Mouse (Mus musculus) lung, postnatal 14 days (tissue): ENCODE measurements around the gene Chrm1.

ENCODE experiments used
- DNase-seq: peaks from one replicate; pipeline ENCODE4 v3.0.0; 2021

Gene Chrm1

DNA sequence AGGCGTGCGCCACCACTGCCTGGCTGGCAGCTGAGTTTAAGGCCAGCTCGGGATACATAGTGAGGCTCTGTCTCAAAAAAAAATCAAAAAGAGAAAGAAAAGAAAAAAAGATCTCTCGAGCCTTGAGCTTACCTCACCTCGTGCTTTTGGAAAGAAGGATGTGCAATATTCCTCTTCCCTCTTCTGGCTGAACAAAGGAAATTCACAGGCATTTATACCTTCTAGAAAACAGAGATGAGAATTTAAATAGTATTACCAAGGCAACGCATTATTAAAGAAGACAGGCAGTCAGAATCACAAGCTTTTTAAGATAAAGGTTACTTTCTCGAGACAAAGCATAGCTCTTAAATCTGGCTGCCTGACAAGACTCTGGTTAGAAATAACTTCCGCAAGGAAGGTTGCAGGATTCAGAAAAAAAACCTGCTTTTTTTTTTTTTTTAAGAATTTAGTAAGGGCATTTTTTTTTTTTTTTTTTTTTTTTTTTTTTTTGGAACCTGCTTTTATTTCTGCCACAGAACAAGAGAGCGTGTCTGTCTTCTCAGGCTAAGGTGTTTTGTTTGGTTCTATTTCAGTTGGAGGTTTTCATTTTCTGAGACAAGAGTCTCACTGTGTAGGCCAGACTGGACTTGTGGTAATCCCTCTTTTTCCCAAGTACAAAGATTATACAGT, 28.4 kb downstream of the Chrm1 start:
- no peak for DNase-seq

DNA sequence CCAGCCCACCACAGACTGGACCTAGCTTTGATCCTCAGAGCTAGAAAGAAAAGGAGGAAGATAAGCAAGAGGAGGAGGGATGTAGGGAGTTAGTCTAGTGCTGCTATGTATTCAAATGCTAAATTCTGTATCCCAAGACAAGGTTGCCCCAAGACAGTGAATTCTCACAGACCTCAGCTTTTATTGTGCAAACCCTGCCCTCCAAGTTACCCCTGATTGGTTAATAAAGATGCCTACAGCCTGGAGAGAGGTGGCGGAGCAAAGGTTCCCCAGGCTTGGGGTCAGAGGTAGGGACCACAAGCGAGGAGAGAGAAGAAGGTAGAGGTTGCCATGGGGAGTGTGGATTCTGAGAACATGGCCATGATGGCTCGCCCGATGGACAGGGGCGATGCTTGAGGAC, 29.2 kb downstream of the Chrm1 start:
- no peak for DNase-seq

DNA sequence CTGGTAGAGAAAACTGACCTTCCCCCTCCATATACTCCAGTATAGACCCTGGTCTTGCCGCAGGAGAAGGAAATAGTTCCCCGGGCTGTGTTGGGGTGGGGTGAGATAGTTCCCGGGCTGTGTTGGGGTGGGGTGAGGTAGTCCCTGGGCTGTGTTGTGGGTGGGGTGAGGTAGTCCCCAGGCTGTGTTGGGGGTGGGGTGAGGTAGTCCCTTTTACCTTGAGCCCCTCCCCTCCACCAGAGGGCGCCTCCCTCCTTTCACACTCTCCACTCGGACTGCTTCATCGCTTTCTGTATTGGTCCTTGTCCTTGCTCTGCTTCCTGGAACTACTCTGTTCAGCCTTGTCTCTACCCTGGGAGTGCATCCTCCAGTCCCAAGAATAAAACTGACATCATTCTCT, 31.7 kb downstream of the Chrm1 start:
- peak; percentile 78 for DNase-seq

DNA sequence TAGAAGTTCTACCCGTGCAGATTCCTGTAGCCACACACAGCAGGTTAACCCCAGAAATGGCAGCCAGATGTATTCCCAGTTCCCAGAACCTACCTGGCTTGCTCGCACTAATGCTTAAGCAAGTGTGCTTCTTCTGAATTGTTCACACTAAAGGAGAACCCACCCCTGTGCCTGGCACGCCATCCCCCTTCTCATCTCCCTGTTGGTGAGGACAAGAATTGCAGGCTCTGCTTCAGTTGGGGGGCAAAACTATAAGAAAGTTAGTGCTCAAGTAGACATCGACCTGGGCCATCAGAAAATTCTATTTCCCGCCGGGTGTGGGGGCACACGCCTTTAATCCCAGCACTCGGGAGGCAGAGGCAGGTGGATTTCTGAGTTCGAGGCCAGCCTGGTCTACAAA, 36.1 kb downstream of the Chrm1 start:
- no peak for DNase-seq

DNA sequence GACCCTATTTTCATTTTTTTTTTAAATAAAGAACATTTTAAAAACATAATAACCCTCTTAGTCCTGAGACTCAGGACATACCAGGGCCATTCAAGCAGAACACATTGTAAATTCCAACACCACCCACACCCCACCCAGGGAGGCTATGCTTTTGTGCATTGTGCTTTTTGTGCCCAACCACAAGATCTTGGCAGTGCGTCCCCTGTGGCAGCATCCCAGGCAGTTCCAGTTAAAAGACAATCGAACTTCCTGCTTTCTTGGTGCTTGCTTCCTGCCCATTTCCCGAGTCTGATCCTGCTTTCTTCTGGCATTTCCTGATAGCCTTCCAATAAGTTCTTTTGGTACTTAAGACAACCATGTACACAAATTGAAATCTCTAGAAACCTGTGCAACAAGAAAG, 38.9 kb downstream of the Chrm1 start:
- DNase-seq: peak; percentile 74

DNA sequence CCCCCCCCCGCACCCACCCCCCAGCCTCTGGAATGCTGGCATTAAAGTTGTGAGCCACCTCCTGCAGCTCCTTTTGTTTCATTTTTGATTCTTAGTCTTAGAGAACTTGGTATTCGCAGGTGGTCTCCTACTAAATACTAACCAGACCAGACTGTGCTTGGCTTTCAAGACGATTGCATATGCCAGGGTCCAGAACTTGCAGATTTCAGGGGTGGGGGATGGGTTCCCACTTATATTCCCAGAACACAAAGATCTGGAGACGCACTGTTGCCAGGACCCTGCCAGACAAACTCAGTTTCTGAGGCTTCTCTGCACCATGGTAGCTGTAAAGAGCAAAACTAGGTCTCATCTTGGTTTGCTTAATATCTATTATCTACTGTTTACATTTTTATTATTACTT, 40.0 kb downstream of the Chrm1 start:
- DNase-seq: no peak

DNA sequence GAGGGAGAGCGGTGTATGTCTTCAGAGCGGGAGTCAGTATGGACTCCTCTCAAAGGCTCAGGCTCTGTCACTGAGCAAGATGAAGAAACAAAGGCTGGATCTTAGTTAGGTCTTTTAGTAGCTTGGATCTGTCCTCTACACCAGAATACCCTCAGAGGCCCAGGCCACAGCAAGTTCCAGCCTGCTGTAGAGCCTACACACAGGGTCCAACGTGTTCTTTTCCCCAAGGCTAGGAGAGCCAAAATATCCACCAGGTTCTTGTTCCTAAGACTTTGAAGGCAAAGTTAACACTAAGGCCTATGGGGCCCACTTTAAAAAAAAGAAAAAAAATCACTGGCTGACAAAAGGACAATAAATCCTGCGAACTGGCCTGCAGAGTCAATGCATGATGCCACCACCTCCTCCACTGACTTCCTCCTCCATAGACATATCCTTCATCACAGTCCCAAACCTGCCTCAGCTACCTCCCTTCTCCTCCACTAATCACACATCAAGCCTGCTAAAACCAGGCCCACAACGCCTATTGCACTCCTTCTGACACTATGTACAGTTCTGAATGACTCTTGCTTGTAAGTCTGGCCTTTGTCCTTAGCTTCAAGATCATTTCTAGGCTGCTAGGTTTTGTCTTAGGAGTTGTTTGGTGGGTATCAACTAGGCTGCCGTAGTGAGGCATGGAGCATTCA, 41.6 kb downstream of the Chrm1 start:
- no peak for DNase-seq

DNA sequence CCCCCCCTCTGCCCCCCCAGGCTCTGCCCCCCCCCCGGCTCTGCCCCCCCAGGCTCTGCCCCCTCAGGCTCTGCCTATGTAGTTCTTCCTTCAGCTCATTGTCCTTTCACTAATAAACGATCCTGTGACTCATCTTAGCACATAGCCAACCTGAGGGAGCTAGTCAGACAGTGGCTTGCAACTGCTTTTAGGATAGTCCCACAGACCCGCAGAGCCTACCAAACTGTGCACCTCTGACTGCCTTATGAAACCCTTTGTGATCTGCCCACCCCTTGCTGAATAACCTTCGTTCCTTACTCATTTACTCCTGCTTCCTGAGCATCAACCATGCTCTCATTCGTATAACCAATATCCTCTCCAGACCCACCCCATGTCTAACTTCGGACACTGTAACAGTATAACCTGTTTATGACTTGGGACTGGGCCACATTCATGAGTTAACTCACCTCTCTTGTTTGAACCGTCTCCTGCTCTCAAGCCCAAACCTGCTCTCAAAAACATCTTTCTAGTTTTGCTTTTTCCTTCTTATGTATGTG, 42.6 kb downstream of the Chrm1 start:
- DNase-seq: no peak

DNA sequence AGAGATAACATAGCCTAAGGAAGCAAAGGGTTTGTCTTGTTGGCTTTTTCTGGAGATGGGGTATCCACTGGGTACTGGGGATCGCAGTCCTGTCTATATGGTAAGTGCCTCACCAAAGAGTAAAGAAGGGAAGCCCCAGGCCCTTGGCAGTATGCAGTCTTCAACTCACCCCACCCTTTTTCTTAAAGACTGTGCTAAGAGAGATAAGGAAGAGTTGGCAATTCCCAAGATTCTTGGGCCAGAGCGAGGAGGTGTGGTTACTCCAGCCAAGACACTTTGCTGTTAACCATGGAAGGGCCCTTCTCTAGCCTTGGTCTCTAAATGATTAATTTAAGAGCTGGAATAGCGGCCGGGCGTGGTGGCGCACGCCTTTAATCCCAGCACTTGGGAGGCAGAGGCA, 43.3 kb downstream of the Chrm1 start:
- no peak for DNase-seq

DNA sequence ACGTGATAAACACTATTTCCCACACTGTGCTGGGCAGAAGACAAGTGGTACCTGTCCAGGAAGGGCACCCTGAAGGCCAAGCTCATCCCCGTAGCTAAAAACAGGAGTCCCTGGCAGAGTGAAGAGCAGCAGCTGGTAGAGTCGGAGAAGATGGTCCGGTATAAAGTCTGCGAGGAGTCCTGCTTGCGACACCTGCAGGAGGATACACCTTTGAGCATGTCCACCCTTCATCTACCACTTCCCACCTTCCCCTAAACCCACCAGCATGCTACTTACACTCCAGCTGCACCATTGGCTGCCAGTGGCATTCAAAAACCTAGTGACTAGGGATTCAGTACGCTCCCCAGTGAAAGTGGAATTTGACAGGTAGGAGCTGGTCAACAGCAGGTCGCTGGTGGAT, 45.4 kb downstream of the Chrm1 start:
- DNase-seq: no peak

DNA sequence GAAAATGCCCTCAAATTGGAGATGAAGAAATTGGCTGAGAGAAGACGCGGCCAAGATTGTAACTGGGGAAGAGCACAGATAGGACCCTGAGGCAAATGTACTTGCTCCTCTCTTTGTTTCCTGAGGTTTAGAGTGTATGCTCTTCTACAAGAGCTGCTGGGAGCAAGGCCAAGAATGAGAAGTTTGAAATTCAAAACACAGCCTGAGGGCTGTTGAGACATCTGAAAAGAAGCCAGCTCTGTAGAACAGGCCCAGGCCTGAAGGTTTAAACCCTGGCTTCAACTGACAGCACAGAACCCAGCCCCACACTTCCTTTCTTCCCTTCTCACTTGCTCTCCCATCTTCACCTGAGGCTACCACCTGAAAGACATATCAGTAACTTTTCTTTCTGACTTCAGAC, 46.5 kb downstream of the Chrm1 start:
- peak; percentile 56 for DNase-seq

DNA sequence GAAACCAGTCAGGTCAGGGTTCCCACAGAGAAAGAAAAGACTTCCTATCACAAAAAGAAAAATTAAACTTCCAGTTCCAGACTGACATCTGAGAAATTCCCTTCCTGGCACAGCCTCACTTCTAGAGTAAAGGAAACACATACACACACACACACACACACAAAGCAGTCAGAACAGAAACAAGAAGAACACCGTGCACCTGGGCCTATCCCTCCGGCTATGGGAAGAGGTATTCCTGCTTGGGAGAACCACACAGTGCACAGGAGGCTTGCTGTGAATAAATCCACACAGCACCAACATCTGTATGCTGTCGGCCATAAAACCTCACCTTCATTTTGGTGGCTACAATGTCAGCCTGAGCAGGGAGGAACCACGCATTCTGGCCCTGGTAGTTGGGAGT, 47.9 kb downstream of the Chrm1 start:
- no peak for DNase-seq

DNA sequence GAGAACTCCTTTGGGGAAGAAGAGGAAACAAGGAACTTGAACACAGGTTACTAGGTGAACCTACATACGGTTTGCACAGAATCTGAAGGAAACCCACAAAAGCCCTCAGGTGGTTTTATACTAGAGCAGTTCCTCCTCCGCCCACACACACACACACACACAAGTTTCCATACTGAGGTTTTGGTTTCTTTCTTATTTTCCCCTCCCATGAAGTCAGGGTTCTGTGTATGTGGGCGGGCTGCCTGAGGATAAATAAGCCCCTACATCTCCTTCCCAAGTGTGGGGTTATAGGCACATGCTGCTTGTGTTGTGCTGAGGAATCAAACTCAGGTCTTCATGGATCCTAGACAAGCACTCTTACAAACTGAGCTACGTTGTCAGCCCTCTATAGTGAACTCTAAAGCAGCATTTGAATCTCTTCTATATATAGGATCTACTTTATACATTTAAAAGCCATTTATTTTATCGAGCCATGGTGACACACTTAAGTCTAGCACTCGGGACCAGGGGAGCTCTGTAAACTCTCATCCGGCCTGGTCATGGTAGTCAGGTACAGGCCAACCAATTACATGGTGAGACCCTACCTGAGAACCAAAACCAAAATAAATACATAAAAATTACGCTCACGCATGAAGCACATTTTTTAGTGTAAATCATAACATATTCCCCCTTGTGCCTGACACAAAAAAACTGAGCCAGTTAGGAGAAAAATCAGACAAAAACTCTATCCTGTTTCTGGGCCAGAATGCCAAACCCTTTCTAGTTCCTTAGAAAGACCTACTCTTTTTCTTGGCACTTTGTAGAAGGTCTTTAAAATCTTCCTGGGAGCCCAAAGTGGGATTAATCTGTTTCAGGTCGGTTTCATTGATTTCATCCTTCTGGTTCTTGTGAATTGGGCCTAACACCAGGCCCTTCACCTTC, 48.6 kb downstream of the Chrm1 start:
- DNase-seq: no peak

DNA sequence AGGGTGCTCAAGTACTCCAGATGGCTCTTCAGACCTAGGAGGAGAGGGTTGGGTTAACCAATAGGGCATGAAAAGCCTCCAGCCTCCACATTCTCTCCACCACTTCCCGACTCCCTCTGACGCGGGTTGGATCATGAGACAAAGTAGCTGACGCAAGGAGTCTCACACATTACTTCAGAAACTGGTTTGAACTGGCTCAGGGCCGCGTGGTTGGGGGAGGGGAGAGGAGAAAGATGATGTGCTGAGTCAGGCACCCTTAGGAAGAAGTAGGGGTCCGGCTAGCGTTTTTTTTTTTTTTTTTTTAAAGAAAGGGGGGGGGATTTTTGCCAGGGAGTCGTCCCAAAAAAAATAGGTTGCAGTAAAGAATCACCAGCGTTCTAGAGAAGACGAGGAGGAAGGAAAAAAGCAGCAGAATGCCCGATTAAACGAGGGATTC, 49.3 kb downstream of the Chrm1 start:
- peak; percentile 82 for DNase-seq

DNA sequence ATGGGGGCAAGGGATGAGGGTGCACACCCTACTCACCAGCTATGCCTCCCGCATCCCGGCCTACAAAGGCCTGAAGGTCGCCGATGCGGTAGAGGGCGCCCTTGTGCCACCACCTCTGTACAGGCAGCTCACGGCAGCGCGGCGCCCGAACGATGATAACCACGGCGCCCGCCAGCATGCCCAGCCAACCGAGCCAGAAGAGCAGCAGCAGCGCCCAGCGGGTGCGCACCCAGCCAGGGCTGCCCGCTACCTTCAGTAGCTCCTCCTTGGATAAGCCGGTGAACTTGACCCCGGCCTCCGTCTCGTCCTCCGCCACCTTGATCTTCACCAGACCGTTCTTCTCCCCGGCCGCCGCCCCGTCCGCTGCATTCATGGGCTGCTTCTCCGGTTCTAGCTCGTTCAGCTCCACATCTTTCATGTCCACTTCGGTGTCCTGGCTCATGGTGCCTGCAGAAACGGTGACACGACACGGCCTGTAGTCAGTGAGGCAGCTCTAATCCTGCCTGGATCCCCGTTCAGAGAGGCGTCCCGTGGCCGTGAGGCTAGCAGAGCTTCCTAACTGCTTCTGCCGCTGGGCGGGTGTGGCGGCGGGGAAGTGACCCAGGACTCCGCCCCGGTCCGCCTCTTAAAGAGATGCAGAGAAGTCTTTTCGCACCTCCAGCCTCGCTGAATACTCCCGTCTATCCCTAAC, 49.9 kb downstream of the Chrm1 start:
- DNase-seq: peak; percentile 95

DNA sequence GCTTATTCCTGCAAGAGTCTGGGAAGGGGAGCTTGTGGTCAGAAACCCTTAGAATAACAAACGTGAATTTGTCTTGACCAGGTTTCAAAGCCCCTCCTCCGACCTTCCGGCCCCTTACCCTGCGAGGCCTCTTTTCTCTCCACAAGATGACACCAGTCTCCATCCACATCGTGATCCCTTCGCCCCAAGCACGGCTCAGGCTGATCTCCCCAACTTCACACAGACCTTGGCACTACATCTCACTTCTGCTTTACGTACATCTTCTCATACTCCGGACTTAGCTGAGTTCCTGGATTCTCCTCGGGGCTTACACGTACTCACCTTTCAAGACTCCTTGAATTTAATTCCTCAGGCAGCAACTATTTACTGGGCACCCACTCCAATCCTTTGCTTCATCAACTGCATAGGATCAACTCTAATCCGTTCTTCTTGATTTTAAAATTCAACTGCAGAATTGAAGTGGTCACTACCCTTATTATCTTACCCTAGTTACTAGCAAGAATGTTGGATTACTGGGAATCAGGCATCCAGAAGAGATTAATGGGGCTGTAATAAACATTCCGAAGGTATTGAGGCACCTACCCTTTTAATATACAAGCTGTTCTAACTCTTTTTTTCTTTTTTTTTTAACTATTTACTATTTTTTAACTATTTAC, 50.5 kb downstream of the Chrm1 start:
- no peak for DNase-seq

DNA sequence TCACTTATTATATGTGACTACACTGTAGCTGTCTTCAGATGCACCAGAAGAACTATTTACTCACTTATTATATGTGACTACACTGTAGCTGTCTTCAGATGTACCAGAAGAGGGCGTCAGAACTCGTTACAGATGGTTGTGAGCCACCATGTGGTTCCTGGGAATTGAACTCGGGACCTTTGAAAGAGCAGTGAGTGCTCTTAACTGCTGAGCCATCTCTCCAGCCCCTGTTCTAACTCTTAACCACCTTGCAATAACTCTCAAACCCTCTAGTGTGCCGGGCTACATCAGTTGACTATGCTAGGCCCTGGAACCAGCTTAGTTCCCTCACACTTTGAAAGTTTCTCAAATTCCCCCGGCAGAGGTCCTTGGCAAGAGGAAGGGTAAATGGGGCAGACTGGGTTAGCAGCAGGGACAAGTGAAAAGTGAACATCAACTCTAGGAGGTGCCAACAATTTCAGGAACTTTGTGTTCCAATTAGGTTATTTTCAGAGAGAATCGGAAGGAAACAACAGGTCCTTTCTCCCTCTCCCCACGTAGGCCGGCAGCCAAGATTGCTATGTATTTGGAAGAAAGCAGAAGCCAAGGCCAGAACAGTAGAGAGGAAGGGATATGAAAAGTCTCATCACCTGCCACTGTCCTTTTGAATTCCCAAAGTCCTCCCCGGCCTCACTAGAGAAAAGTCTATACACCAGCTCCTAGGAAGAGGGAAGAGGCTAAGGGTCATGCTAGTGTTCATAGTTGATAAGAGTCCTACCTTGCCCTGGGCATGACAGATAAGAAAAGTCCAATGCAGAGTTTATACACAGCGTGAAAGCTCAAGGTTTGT, 51.3 kb downstream of the Chrm1 start:
- peak; percentile 29 for DNase-seq

DNA sequence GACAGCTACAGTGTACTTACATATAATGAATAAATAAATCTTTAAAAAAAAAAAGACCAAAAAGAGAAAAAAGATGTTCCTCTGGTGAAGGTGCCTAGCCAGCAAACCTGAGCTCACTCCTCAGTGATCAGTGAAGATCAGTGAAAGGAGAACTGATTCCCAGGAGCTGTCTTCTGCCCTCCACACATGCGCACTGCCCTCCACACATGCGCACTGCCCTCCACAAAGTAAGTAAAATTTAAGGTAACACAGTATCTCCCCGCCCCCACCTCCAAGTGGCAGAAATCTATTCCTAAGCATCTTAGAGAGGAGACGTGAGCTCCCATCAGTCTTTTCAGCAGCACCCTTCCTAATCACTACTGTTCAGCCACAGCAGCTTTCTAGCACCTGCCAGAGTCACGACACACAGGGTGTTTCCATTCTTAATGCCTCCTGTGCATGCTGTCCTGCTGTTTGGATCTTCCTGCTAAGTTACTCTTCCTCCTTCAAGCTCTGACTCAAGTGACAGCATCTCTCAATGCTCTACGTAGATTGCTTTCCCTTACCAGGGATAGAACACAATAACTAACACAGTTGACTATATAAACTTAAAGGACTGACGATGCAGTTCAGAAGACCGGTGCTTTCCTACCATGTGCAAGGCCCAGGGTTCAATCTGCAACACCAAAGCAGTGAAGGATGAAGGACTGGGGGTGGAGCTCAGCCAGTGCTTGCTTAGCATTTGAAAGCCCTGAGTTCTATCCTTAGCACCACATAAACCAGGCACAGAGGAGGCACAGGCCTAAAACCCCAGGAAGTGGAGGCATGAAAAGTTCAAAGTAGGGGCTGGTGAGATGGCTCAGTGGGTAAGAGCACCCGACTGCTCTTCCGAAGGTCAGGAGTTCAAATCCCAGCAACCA, 52.5 kb downstream of the Chrm1 start:
- DNase-seq: no peak

DNA sequence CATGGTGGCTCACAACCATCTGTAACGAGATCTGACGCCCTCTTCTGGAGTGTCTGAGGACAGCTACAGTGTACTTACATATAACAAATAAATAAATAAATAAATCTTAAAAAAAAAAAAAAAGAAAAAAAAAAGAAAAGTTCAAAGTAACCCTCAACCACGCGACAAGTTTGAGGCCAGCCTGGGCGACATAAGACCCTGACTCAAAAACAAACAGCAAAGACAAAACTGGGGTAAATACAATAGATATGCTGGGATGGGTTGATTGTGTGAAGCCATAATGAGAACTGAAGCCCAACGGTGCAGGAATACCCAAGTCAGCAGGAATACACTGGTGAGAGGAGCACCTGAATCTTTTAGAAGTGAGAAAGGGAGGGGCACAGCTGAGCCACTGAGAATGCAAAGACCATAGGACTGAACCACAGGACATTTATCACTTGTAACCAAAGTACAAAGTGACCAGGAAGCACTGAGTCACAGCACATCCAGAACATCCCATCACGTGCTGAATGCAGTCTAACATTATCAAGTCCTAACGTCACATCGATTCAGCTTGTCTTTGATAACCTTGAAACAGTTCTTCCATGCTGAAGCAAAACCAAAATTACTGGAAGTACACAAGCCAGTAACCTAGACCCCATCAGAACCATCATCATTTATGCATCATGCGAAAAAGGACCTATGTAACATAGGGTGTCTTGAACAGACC, 53.3 kb downstream of the Chrm1 start:
- DNase-seq: no peak

DNA sequence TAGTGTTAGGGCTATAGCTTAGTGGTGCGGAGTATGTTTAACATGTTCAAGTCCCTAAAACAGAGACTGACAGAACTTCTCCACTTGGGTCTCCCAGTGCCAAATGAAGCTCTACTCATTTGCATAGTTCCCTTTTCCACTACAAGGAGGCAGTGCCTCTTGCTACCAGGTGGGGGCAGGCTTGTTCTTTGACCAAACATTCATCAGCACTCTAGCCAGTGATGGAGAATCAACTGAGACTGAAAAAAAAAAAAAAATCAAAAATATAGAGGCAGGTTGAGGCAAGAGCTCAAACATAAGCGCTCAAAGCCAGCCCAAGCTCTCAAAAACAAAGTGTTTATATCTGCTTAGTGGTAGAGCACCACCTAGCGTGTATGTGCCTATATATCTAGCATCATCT, 54.8 kb downstream of the Chrm1 start:
- peak; percentile 68 for DNase-seq
